Mouse (Mus musculus) retina, embryonic 14.5 days (tissue): Measurements from ENCODE around the gene Vpreb3.

Source experiments
- DNase-seq: peaks from one replicate; pipeline ENCODE4 v3.0.0-alpha.2; 2015; ENCODE audit warnings: low spot score

Gene Vpreb3

GRCm38 (mm10) chr10:75942736-75943477, at the start of gene Vpreb3:
Gene Vpreb3 (plus strand): TSS chr10:75943057.
- no peak for DNase-seq

- DNase-seq, result peak; percentile 94
These were observed 49.6 kb upstream of the Vpreb3 start, which contains the start of gene Derl3 for GRCm38 (mm10) chr10:75893089-75893750. Gene Derl3 (plus strand): TSS chr10:75893413.

GRCm38 (mm10) chr10:75894601-75895000, 48.3 kb upstream of the Vpreb3 start:
- no peak for DNase-seq

- DNase-seq, result no peak
These were observed 47.1 kb upstream of the Vpreb3 start for GRCm38 (mm10) chr10:75895730-75896129.

GRCm38 (mm10) chr10:75896208-75896607, 46.6 kb upstream of the Vpreb3 start:
- no peak for DNase-seq

GRCm38 (mm10) chr10:75897373-75897772, 45.5 kb upstream of the Vpreb3 start:
- DNase-seq, result peak; percentile 86

- no peak for DNase-seq
These were observed 44.8 kb upstream of the Vpreb3 start for GRCm38 (mm10) chr10:75898039-75898564.

- DNase-seq, result no peak
These were observed 44.0 kb upstream of the Vpreb3 start for GRCm38 (mm10) chr10:75898846-75899245.

- no peak for DNase-seq
These were observed 38.5 kb upstream of the Vpreb3 start for GRCm38 (mm10) chr10:75904391-75904790.

- DNase-seq, result no peak
These were observed 36.0 kb upstream of the Vpreb3 start for GRCm38 (mm10) chr10:75906882-75907281.

- DNase-seq, result no peak
These were observed 32.2 kb upstream of the Vpreb3 start for GRCm38 (mm10) chr10:75910698-75911097.

- DNase-seq, result no peak
These were observed 29.8 kb upstream of the Vpreb3 start for GRCm38 (mm10) chr10:75913013-75913589.

- DNase-seq, result no peak
These were observed 27.3 kb upstream of the Vpreb3 start for GRCm38 (mm10) chr10:75915557-75915956.

GRCm38 (mm10) chr10:75916840-75917239, 26.0 kb upstream of the Vpreb3 start:
- no peak for DNase-seq

GRCm38 (mm10) chr10:75919026-75919425, 23.8 kb upstream of the Vpreb3 start:
- DNase-seq, result no peak

- DNase-seq, result peak; percentile 96
These were observed 21.7 kb upstream of the Vpreb3 start, which contains the start of gene Smarcb1 for GRCm38 (mm10) chr10:75921026-75921725. Gene Smarcb1 (minus strand): TSS chr10:75921617.

- DNase-seq, result no peak
These were observed 20.9 kb upstream of the Vpreb3 start for GRCm38 (mm10) chr10:75921726-75922560.

- no peak for DNase-seq
These were observed 18.5 kb upstream of the Vpreb3 start for GRCm38 (mm10) chr10:75924324-75924723.

- no peak for DNase-seq
These were observed 16.5 kb upstream of the Vpreb3 start for GRCm38 (mm10) chr10:75926396-75926795.

GRCm38 (mm10) chr10:75930304-75930703, 12.6 kb upstream of the Vpreb3 start:
- DNase-seq, result no peak

GRCm38 (mm10) chr10:75931311-75931710, 11.5 kb upstream of the Vpreb3 start:
- DNase-seq, result no peak
